Mouse (Mus musculus) hindbrain, embryonic 11.5 days (tissue): ENCODE data around the gene Lmntd1. TPM values are rescaled to one million over a fixed set of nuclear protein-coding genes. Genes with fewer than 3 reads are reported as not detected.

Experiments used
- ATAC-seq: fragments of 200-750 bp; cut with Nextera tagmentation; 2 replicates; pipeline ENCODE4 v1.8.0; 2017; ENCODE audit warnings: mild to moderate bottlenecking, moderate TSS enrichment, moderate library complexity; ENCODE audit not compliant: low FRiP score
- DNase-seq: peaks from one replicate; pipeline ENCODE4 v3.0.0-alpha.2; 2015; ENCODE audit warnings: low spot score
- H3K27ac ChIP-seq: fragments of 300-500 bp; sonication (generic); 2 replicates; pipeline ENCODE4 v1.5.1; 2014; ENCODE audit warnings: mild to moderate bottlenecking, low read depth, low read length
- H3K27me3 ChIP-seq: fragments of 300-500 bp; sonication (generic); 2 replicates; pipeline ENCODE4 v1.6.1; 2014; ENCODE audit warnings: mild to moderate bottlenecking, low read length, moderate library complexity, mixed read lengths; ENCODE audit not compliant: control insufficient read depth, insufficient read depth
- H3K36me3 ChIP-seq: fragments of 300-500 bp; sonication (generic); 2 replicates; pipeline ENCODE4 v1.6.1; 2014; ENCODE audit warnings: mild to moderate bottlenecking, low read length, moderate library complexity, mixed read lengths; ENCODE audit not compliant: control insufficient read depth, insufficient read depth
- H3K4me1 ChIP-seq: fragments of 300-500 bp; sonication (generic); replicated peaks from 2 replicates; pipeline ENCODE4 v1.6.1; 2014; ENCODE audit warnings: low read length, mixed read lengths; ENCODE audit not compliant: control insufficient read depth, insufficient read depth
- H3K4me2 ChIP-seq: fragments of 300-500 bp; sonication (generic); replicated peaks from 2 replicates; pipeline ENCODE4 v1.6.1; 2014; ENCODE audit warnings: mild to moderate bottlenecking, low read depth, low read length
- H3K4me3 ChIP-seq: fragments of 300-500 bp; sonication (generic); 2 replicates; pipeline ENCODE4 v1.5.1; 2014; ENCODE audit warnings: low read depth, low read length
- H3K9ac ChIP-seq: fragments of 300-500 bp; sonication (generic); 2 replicates; pipeline ENCODE4 v1.6.1; 2014; ENCODE audit warnings: low read depth, low read length
- H3K9me3 ChIP-seq: fragments of 300-500 bp; sonication (generic); 2 replicates; pipeline ENCODE4 v1.6.1; 2016; ENCODE audit warnings: low read length; ENCODE audit not compliant: control insufficient read depth
- WGBS: fragments of 180-500 bp; shearing (Covaris S2); extraction: QIAGEN DNeasy Blood & Tissue Kit; methylation state at CpG from one replicate; pipeline ENCODE4 v1.1.7; 2014; 5-methylcytosine and 5-hydroxymethylcytosine counted together
- polyA plus RNA-seq: library from polyadenylated mRNA; unstranded; fragments of >200 nt; fragmentation: Nextera tagmentation; extraction: Ambion mirVana; gene quantifications from 2 replicates; pipeline ENCODE4 v1.2.1, GENCODE M21; 2014

Gene Lmntd1
- polyA plus RNA-seq: 0.25 TPM in 1 of 2 replicates, not detected in the other

- H3K27ac ChIP-seq: no peak within 1 kb of the TSS
- no peaks in the 10 kb centered on the region for H3K9me3 ChIP-seq
- H3K27me3 ChIP-seq: no peaks in the 10 kb centered on the region
- H3K36me3 ChIP-seq: no peaks in the 10 kb centered on the region
- H3K4me1 ChIP-seq: no peaks in the 10 kb centered on the region
- no peak within 1 kb of the TSS for H3K4me3 ChIP-seq
- no peak for DNase-seq
- no peak for ATAC-seq
- WGBS: 88% methylated on average over 7 of the region's 7 CpGs
- no peak within 1 kb of the TSS for H3K4me2 ChIP-seq
- no peak within 1 kb of the TSS for H3K9ac ChIP-seq
Measured at GRCm38 (mm10) chr6:145614219-145614618, at the start of gene Lmntd1. Gene Lmntd1 (minus strand): TSS chr6:145614319.

- H3K4me2 ChIP-seq: no peak overlapping the region
- ATAC-seq (no peak), DNase-seq (no peak)
- no peaks in the 10 kb centered on the region for H3K4me1 ChIP-seq
- no peaks in the 10 kb centered on the region for H3K36me3 ChIP-seq
- H3K4me3 ChIP-seq: no peak overlapping the region
- H3K9ac ChIP-seq: no peak overlapping the region
- 69% methylated on average over 11 of the region's 11 CpGs for WGBS
- no peaks in the 10 kb centered on the region for H3K9me3 ChIP-seq
- no peaks in the 10 kb centered on the region for H3K27me3 ChIP-seq
- no peak overlapping the region for H3K27ac ChIP-seq
Measured at GRCm38 (mm10) chr6:145660943-145661342, 46.8 kb upstream of the Lmntd1 start.

GRCm38 (mm10) chr6:145659116-145659515 is 45.0 kb upstream of the Lmntd1 start:
- no peak overlapping the region for H3K27ac ChIP-seq
- DNase-seq (no peak), ATAC-seq (no peak)
- H3K4me1 ChIP-seq: no peaks in the 10 kb centered on the region
- no peak overlapping the region for H3K4me3 ChIP-seq
- no peaks in the 10 kb centered on the region for H3K9me3 ChIP-seq
- H3K9ac ChIP-seq: no peak overlapping the region
- no peak overlapping the region for H3K4me2 ChIP-seq
- no peaks in the 10 kb centered on the region for H3K27me3 ChIP-seq
- no peaks in the 10 kb centered on the region for H3K36me3 ChIP-seq
- WGBS: 76% methylated on average over 6 of the region's 6 CpGs

GRCm38 (mm10) chr6:145656740-145657591 is 42.8 kb upstream of the Lmntd1 start:
- ATAC-seq (no peak), DNase-seq (no peak)
- H3K4me3 ChIP-seq: no peak overlapping the region
- no peak overlapping the region for H3K4me2 ChIP-seq
- H3K27ac ChIP-seq: no peak overlapping the region
- no peaks in the 10 kb centered on the region for H3K27me3 ChIP-seq
- WGBS: 78% methylated on average over 15 of the region's 15 CpGs
- no peak overlapping the region for H3K9ac ChIP-seq
- H3K36me3 ChIP-seq: no peaks in the 10 kb centered on the region
- no peaks in the 10 kb centered on the region for H3K9me3 ChIP-seq
- no peaks in the 10 kb centered on the region for H3K4me1 ChIP-seq

GRCm38 (mm10) chr6:145655678-145656077 is 41.6 kb upstream of the Lmntd1 start:
- no peak overlapping the region for H3K27ac ChIP-seq
- H3K4me1 ChIP-seq: no peaks in the 10 kb centered on the region
- ATAC-seq (no peak), DNase-seq (no peak)
- no peak overlapping the region for H3K4me3 ChIP-seq
- H3K9me3 ChIP-seq: no peaks in the 10 kb centered on the region
- H3K36me3 ChIP-seq: no peaks in the 10 kb centered on the region
- no peak overlapping the region for H3K9ac ChIP-seq
- H3K27me3 ChIP-seq: no peaks in the 10 kb centered on the region
- H3K4me2 ChIP-seq: no peak overlapping the region
- 93% methylated on average over 1 of the region's 1 CpGs for WGBS

GRCm38 (mm10) chr6:145654062-145654836 is 40.1 kb upstream of the Lmntd1 start:
- H3K36me3 ChIP-seq: no peaks in the 10 kb centered on the region
- WGBS: 78% methylated on average over 8 of the region's 8 CpGs
- no peak for ATAC-seq

GRCm38 (mm10) chr6:145653626-145654025 is 39.5 kb upstream of the Lmntd1 start:
- Histone ChIP-seq H3K4me1 (no peaks in the 10 kb centered on the region), H3K27me3 (no peaks in the 10 kb centered on the region), H3K9ac (no peak overlapping the region), H3K4me3 (no peak overlapping the region), H3K36me3 (no peaks in the 10 kb centered on the region), H3K4me2 (no peak overlapping the region), H3K27ac (no peak overlapping the region), H3K9me3 (no peaks in the 10 kb centered on the region)
- DNase-seq (no peak), ATAC-seq (no peak)
- 89% methylated on average over 5 of the region's 5 CpGs for WGBS

More at GRCm38 (mm10) chr6:145654062-145654836, 40.1 kb upstream of the Lmntd1 start:
- no peak overlapping the region for H3K4me2 ChIP-seq
- no peak for DNase-seq
- no peak overlapping the region for H3K9ac ChIP-seq
- H3K9me3 ChIP-seq: no peaks in the 10 kb centered on the region
- H3K4me3 ChIP-seq: no peak overlapping the region
- no peak overlapping the region for H3K27ac ChIP-seq
- H3K4me1 ChIP-seq: no peaks in the 10 kb centered on the region
- no peaks in the 10 kb centered on the region for H3K27me3 ChIP-seq

- no peaks in the 10 kb centered on the region for H3K4me1 ChIP-seq
- H3K4me3 ChIP-seq: no peak overlapping the region
- no peak overlapping the region for H3K9ac ChIP-seq
- H3K27me3 ChIP-seq: no peaks in the 10 kb centered on the region
- DNase-seq (no peak), ATAC-seq (no peak)
- H3K27ac ChIP-seq: no peak overlapping the region
- WGBS: 88% methylated on average over 5 of the region's 5 CpGs
- H3K4me2 ChIP-seq: no peak overlapping the region
- H3K36me3 ChIP-seq: no peaks in the 10 kb centered on the region
- no peaks in the 10 kb centered on the region for H3K9me3 ChIP-seq
Measured at GRCm38 (mm10) chr6:145652986-145653385, 38.9 kb upstream of the Lmntd1 start.
